Mouse (Mus musculus): ENCODE measurements at regions not wholly inside any gene's neighbourhood (a gene's known extent, or its start where the extent isn't known, plus 50 kb on each side); places are given as distances from the start of the nearest gene placed in this dataset.
"Not testable (repeated sequence)": the region's sequence is repeated elsewhere in the genome, so short reads cannot be mapped to it uniquely, and the experiment has no call there.

DNA sequence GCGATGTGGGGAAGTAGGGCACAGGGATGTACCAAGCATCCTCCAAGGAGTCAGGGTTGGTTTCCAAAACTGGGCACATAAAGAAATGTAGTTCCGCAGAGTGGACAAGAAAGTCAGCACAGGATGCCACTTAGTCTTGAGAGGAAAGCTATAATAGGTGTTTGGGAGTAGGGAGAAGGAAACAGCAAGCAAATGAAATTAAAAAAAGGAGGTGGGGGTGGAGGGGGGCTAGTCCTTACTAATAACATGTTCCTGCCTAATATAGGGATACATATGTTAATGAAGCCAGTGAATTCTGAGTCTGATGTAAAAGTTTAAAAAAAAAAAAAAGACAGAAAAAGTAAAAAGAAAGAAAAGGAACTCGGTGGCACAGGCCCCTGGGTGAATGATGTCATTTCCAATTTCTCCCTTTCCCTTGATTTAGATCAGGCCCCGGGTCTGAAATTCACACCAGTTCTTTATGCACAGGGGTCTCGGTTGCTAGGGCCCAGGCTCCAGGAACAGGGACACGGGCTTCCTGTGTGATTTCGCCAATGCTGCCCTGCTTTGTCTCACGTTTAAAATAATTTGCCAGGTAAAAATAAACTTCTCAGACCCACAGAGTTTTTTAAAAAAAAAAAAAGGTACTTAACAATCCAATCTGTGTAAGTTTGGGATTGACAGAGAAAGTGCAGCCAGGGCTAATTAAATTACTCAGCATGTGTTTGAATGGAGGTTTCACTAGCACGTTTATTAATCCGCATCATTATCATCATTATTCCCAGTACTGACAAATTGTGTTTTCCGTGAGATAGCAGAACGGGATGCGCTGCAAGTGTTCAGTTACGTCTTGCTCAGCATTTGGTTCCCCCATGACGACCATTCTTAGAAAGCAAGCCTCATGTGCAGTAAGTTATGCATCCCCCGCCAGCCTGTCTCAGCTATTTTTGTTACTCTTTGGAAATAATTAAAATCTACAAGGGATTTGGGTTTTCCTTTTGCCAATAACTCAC is 172.8 kb upstream of the Slc25a13 start:
- intact Hi-C loops (cut with DNase I) = no loop called here

DNA sequence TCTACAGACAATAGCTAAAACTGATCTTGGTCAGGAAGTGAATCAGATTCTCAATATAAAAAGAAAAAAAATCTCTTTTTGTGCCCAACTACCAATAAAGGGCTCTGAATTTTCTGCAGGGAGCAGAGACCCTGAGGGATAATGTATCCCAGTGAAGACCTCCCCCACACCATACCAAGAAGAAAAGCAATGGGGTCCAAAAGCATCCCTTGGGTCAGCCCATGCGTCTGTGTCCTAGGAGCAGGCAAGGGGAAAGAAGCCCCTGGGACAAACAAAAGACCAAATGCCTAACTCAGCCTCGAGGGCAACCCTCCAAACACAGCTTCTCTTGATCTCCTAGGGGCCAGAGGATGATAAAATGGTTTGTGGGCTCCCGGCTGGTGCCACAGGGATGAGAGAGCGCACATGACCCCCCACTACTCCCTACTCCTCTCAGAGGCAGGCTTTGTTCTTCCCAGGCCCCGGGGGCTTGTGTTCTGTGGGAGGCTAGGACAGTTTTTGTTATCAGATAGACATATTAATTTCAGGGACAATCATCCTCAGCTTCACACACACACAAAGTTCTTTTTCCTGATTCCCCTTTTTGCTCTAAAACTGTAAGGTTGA is 172.0 kb upstream of the Slc25a13 start:
- intact Hi-C loops (cut with DNase I) = no loop called here
- DNase-seq (ENCODE audit: low spot score) = no peak

More for the DNA sequence above, 172.8 kb upstream of the Slc25a13 start:
- no peak for DNase-seq (ENCODE audit: low spot score)

DNA sequence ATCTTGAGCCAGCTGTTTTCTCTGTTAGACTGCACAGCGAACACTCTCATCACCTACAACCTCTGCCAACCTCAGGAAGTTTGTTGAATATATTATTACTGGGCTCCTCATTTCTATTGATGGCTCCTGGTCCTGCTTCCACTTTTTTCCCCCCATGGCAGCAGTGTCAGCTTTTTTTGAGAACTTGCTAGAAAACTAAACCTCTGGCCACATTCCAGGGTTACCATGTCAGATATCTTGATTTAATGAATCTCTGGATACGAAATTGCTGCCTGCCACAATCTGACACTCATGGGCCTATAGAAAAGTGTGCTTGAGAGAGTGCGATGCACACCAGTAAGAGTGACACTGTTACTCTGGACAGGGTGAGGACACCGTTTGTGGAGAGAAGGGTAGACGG is 170.6 kb upstream of the Slc25a13 start:
- DNase-seq (ENCODE audit: low spot score) = no peak
- intact Hi-C loops (cut with DNase I) = no loop called here

DNA sequence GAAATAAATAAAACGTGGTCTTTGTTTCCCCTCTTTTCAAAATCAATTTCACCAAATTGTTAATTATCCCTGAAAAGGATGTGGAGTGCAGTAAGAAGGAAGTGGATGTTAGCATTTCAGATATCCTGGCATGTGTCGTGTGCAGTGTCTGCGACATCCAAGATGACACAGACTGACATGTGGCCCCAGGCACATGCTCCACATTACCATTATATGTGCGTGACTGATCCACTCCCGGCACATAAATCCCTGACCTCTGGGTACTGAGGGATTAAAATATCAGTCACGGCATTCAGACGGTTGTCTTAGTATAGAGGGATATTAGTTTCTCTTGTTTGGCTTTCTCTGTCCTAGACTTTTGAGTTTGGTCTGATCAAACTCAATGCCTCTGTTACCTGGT is 168.0 kb upstream of the Slc25a13 start:
- intact Hi-C loops (cut with DNase I) = no loop called here
- no peak for DNase-seq (ENCODE audit: low spot score)

DNA sequence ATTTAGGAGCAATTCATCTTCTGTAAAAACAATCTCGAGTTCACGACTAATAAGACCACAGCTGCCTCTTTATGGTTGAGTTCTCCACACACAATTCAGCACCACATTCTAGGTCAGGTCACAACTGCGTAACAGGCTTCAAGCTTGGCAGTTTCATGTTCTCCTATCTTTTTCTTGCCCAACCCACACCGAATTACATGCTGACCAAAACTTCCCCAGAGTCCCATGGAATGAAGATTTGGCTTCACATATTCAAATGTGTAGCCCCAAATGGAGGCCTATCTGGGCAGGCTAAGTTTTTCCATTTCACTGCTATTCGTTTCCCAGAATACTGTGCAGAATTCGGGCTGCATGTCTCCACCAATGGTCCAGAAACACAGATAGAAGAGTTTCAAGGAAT is 167.5 kb upstream of the Slc25a13 start:
- no peak for DNase-seq (ENCODE audit: low spot score)

DNA sequence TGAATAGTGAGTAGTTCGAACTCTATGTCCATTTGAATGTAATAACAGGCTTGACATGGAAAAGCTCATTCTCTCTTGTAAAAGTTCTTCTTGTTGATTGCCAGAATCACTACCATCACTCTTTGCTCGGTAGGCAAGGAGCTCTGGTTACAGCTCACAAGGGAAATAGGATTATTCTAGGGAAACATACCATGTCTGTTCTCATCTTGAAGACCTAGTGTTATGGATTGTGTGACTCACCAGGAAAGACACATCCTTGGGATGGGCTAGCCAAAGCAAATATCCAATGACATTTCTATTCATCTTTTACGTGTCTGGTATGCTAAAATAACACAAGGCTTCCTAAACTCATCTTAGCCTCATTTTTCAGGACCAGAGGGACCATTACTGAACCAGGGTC is 155.4 kb upstream of the Slc25a13 start:
- no peak for DNase-seq (ENCODE audit: low spot score)
- intact Hi-C loops (cut with DNase I) = no loop called here

More for the DNA sequence above, 167.5 kb upstream of the Slc25a13 start:
- intact Hi-C loops (cut with DNase I) = no loop called here

DNA sequence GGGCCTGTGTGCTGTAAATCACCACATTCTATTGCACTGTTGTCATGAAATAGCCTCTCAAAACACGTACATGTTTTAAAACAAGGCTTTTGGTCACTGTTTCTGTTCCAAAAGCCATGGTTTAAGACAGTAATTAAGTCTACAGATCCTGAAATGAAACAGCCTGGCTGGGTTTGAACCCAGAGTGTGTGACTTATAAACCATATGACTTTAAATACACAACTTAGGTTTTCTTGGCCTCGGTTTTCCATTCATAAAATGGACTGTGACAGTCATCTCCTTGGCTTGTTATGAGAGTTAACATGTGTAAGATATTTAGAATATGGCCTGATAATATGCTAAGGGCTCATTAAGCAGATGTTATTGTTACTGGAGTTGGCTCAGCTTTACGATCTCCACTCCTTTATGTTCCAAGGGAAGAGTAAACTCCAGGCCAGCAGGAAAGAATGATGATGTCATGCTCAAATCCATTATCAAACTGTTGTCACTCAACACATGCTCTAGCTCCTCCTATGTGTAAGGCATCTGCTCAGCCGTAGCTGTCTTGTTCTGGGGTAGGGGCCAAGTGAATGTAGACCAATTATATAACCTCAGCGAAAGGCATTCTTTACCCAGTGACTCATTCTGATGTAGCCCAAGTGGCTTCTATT is 154.6 kb upstream of the Slc25a13 start:
- intact Hi-C loops (cut with DNase I) = no loop called here
- peak; percentile 9 for DNase-seq (ENCODE audit: low spot score)

DNA sequence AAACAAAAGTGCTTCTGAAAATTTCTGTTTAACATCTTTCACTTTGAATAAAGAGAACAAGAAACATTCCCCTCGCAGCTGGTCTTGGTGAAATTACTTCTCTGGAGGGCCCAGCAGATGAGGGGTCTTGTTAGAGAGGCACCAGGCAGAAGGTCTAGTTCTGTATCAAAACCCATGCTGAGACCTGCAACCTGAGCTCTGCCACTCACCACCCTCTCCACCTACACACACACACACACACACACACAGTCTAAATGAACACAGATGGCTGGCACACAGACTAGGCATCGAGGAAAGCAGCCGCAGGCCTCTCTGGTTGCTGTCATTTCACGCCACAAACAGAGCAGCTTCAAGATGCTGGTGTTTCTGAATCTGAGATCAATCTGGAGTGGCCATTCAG is 147.1 kb upstream of the Slc25a13 start:
- intact Hi-C loops (cut with DNase I) = no loop called here
- no peak for DNase-seq (ENCODE audit: low spot score)

DNA sequence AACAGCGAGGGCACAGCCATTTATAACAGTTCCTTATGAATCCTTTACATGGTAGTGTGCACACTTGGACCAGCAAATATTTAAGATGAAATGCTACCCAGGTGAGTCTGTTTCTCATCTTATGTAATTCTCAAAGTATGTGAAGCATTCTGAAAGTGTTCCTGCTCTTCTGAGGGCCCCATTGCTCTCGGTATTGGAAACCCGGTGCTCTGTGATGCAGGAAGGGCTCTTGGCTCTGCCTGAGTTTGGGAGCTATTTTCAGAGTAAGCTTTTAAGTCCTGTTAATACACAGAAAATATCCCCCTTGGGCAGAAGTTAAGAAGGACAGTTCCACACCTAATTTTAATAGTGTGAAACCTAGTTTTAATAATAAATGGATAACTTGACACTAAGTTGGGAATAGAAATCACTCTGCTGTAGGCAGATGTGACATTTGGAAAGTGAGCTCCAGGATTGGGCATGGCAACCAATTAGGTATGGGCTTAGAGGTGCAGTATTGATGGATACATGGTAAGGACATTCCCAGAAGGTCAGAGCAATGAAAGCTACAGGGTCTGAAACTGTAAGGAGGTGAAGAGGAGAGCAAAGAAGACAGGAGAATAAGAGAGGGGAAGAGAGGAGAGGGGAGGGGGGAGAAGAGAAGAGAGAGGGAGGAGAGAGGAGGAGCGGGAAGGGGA is 145.8 kb upstream of the Slc25a13 start:
- DNase-seq (ENCODE audit: low spot score) = no peak
- intact Hi-C loops (cut with DNase I) = no loop called here

DNA sequence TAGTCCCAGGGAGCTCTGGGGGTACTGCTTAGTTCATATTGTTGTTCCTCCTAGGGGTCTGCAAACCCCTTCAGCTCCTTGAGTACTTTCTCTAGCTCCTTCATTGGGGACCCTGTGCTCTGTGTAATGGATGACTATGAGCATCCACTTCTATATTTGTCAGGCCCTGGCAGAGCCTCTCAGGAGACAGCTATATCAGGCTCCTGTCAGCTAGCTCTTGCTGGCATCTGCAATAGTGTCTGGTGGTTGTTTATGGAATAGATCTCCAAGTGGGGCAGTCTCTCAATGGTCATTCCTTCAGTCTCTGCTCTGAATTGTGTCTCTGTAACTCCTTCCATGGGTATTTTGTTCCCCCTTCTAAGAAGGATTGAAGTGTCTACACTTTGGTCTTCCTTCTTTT is 144.2 kb upstream of the Slc25a13 start:
- intact Hi-C loops (cut with DNase I); DNase-seq (ENCODE audit: low spot score): not testable (repeated sequence)

DNA sequence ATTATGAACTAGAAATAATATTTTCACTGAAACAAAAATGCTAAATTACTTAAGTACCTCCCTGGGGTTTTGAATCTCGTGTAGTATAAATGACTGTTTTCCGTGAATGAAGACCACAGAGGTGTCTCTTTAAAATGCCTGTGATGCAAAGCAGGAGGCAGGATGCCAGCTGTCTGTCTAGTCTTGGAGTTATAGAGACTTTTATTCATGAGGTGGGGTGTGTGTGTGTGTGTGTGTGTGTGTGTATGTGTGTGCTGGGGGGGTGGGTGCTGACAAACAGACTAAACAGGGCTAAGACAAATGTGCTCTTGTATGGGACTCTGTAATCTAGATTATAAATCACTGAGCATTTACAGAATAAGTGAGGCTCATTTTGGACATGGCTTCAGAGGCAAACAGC is 140.5 kb upstream of the Slc25a13 start:
- intact Hi-C loops (cut with DNase I) = no loop called here

DNA sequence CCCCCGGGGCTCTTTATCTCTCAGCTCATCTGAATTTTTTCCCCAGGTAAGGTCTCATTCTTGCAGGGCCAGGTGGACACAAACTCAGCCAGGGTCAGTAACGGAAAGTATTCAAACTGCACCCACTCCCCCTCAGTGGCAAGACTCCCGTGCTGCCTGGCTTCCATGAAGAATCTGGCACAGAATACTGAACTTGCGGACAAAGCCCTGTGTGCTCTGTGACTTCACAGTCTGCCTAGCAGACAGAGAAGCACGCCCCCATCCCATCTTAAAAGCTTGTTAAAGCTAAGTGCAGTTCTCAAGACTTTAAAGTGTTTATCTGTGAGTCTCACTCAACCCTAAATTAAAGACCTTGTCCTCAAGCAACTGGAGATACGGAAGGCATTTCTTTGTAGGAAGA is 140.0 kb upstream of the Slc25a13 start:
- DNase-seq (ENCODE audit: low spot score) = no peak
- intact Hi-C loops (cut with DNase I) = no loop called here

More for the DNA sequence above, 140.5 kb upstream of the Slc25a13 start:
- DNase-seq (ENCODE audit: low spot score) = no peak

DNA sequence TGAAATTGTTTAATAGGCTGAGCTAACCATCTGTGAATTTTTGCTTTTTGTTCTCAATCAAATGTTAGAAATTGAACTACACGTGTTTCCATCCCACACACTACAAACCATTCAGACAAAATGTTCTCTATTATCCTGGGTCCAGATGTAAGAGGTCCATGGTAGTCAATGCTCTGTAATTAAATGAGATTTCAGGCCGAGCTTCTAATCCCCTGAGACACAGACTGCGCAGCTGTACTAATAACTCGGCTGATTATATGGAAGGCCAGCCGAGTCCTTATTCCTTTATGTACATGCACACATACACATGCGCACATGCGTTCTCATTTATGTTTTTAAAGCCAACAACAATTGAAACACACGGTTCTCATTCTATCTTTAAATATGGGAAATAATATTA is 118.3 kb upstream of the Slc25a13 start:
- intact Hi-C loops (cut with DNase I) = no loop called here
- DNase-seq (ENCODE audit: low spot score) = no peak

DNA sequence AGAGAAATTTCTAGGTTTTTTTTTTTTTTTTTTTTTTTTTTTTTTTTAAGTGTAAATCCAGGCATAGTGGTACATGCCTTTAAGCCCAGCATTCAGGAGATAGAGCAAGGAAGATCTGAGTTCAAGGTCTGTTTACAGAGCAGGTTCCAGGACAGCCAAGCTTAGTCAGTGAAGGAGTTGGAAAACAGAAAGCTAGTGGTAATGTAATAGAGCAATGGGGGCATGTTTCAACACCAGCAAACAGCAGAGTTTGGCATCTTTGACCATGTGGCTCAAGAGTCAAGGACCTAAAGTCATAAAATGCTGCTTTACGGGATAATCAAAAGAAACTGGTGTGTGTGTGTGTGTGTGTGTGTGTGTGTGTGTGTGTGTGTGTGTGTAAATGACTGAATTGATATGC is 113.3 kb upstream of the Slc25a13 start:
- no peak for DNase-seq (ENCODE audit: low spot score)
- intact Hi-C loops (cut with DNase I) = no loop called here

DNA sequence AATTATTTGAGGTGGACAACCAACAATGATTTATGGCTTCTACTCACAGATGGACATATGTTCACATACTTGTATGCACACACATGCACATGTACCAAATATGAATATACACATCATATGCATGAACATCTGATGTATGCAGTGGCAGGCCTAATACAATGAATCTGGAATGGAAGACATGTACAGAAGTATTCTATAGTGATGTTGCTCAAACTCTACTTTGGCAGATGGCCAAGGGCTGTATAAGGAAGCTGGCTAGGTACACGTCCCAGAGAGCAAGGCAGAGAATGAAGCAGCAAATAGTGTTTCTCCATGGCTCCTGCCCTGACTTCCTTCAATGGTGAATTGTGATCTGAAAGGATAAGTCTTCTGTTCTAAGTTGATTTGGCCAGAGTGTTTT is 108.5 kb upstream of the Slc25a13 start:
- intact Hi-C loops (cut with DNase I) = no loop called here
- no peak for DNase-seq (ENCODE audit: low spot score)

DNA sequence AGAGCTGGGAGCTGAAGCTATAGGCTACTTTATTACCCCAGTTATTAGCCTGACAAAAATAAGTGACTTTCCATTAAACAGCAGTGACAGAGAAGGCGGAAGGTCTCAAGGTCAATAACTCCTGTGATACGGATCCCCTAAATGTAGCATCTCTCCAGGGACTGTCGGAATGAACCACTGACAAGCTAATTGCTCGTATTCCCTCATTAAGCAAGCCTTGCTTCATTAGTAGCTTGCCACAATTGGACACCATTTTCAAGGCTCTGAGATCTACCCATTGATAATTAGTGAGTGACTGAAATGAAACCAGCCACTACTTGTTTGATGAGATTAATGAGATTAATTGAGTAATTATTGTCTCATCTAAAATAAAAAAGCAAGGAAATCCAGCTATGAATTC is 99.8 kb upstream of the Slc25a13 start:
- no peak for DNase-seq (ENCODE audit: low spot score)
- intact Hi-C loops (cut with DNase I) = no loop called here

DNA sequence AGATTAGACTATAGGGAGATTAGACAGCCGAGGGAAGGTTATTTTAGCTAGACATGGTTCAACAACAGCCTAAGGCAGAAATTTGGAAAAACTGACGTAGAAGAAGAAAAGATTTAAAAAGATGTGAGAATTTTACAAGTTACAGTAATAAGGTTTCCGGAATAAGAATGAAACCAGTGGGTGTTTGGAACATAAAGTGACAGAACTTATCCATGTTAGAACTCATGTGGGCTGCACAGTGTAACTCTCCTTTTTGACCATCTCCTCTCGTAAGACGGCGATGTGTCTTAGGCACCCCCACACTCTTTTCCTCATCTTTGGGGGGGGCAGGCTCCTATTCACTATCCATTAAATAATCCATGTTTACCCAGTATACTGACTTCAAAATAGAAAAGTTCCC is 96.2 kb upstream of the Slc25a13 start:
- intact Hi-C loops (cut with DNase I) = no loop called here

DNA sequence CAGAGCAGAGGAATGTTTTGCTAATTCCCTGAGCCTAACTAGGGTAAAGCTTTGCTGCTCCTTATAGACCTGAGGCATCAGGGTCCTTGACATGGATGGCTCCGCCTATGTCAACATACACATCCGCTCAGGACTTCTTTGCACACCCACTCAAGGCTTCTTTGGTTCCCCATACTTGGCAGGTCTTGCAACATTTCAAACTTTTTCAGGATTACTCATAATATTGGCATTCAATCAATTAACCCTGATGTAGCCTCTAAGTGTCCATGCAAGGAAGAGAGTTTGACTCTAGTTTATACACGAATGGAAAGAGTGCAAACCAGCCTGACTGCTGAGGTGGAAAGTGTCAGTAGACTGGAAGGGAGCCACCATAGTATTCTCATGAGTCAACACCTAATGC is 93.2 kb upstream of the Slc25a13 start:
- DNase-seq (ENCODE audit: low spot score) = no peak
- intact Hi-C loops (cut with DNase I) = no loop called here

More for the DNA sequence above, 96.2 kb upstream of the Slc25a13 start:
- DNase-seq (ENCODE audit: low spot score) = no peak

DNA sequence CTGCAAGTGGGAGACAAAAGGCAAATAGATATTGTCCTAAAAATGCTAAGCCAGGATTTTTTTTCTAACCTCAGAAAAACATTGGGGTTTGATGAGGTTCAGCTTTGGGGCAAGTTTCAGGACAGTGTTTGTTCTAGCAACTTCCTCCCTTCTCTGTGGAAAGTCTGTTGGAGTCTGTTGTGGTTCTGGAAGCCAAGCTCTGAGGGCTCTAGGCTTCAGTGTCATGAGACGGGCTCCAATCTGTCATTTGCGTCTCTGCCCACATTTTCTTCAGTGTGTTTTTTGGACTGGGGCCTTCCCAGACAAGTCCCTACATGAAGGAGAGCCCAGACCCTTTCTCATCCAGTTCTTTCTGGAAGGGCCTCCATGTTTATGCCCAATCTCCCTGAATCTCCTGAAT is 90.6 kb upstream of the Slc25a13 start:
- no peak for DNase-seq (ENCODE audit: low spot score)
- intact Hi-C loops (cut with DNase I) = loop anchor here (10.0 kb wide), 1 partner anchor 577 kb away; the partner anchor contains the start of gene Dlx5

DNA sequence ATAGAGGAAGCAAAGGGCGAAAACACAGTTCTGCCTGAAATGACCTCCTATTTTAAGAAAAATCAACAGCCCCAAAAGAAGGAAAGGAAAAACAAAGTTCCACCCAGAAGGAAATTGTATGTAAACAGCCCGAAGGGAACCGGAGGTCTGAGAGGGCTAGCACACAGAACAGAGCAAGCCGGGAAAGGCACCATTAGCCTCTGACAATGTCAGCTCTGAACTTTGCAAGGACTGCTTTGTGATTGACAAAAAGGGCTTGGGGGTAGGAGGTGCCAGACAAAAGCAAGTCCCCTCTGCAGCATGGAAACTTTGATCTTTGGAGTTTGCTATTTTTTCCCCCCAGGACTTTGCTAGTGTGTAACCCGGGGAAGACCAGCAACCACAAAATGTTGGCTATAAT is 86.8 kb upstream of the Slc25a13 start:
- intact Hi-C loops (cut with DNase I) = loop anchor here (5.0 to 10.0 kb wide), 2 partner anchors 121 to 581 kb away; partner anchors contain the start of gene Dlx5
- no peak for DNase-seq (ENCODE audit: low spot score)
